Comparison of ENCODE assay signal across 28 mouse cellular contexts in the genomic region with DNA sequence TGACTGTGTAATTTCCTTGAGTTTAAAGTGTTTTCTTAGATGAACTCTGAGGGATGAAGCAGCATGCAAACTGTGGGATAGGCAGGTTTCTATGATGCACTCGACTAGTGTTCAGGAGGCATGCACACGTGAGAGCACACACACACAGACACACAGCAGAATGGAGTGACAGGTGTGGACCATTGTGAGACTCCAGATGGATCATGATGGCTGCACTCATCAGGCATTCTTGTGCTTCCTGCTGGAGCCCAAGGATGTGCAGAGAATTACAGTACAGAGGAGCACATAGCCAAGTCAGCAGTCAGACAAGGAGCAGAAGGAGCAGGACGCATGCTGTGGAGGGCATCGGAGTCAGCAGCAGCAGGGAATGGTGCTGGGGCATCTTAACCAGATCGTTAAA. TPM values are rescaled to one million over a fixed set of nuclear protein-coding genes. Genes with fewer than 3 reads are reported as not detected.
A peak's percentile ranks its signal among the peaks of the same experiment; 100 is the strongest.
DNase-seq lines count a peak whose midpoint lies in the region; ATAC-seq and TF ChIP-seq lines count a peak whose summit lies in the region.
"Had no signal": no experiment of that assay in that cellular context is flagged by ENCODE, and none has a peak within 500 bp of the region (broad histone marks: within the 10 kb centered on the region; RNA-seq: fewer than 3 reads in every experiment).

No protein-coding gene starts in this region.

- peak; percentile 13 for DNase-seq in cerebellum, adult 9-11 months
- no peak for DNase-seq in cerebellum, adult 11-12 months
- DNase-seq in frontal cortex, postnatal 10 days (ENCODE audit: low spot score in 2 of 2): no peak
- peak; percentile 23 for DNase-seq in intestine, embryonic 14.5 days (ENCODE audit: low spot score)
- DNase-seq in brain, embryonic 14.5 days (ENCODE audit: low read depth): peak; percentile 26
- DNase-seq: adrenal gland, postnatal 14 days; cerebellum, postnatal 14 days; gastrocnemius, adult 2 months; gastrocnemius, postnatal 36 days; heart, adult 18-20 months; heart, postnatal 36 days; kidney, adult 8-10 months; kidney, postnatal 10 days; layer of hippocampus, postnatal 36 days; left cerebral cortex, postnatal 4 days; liver, embryonic 13.5 days; lung, adult 18-20 months; lung, postnatal 4 days; right cerebral cortex, postnatal 25 days had no signal

- no peaks in the 10 kb centered on the region for H3K27me3 ChIP-seq in intestine, embryonic 14.5 days (replicated peaks; ENCODE audit: control insufficient read depth, insufficient read depth, low read length)
- no peaks in the 10 kb centered on the region for H3K27me3 ChIP-seq in intestine, embryonic 15.5 days (replicated peaks)
- H3K27me3 ChIP-seq: liver, embryonic 13.5 days; megakaryocyte, embryonic 14.5 days; midbrain, embryonic 12.5 days; stomach, embryonic 15.5 days had no signal

- peaks cover 26% of the 10 kb centered on the region; the same call in 1 of the 2 replicates for H3K36me3 ChIP-seq in intestine, embryonic 14.5 days (ENCODE audit: control insufficient read depth, insufficient read depth, low read length)
- 0 out of 2 replicates have a peak, but pooled peaks cover 5% of the 10 kb centered on the region for H3K36me3 ChIP-seq in intestine, embryonic 15.5 days
- H3K36me3 ChIP-seq: stomach, embryonic 15.5 days had no signal

- ATAC-seq in frontal cortex, adult (ENCODE audit: low TSS enrichment): peak; percentile 38; the same call in 1 of the 2 replicates
- ATAC-seq in intestine, embryonic 14.5 days (replicated peaks; ENCODE audit: low FRiP score, low TSS enrichment, low read depth): no peak
- ATAC-seq in intestine, embryonic 15.5 days: no peak
- ATAC-seq: inflammation-experienced regulatory T-cells, adult 6 months; lung, postnatal 0 days had no signal

- WGBS in intestine, embryonic 14.5 days: 82% methylated on average over 5 of the region's 5 CpGs
- 82% methylated on average over 5 of the region's 5 CpGs for WGBS in intestine, embryonic 15.5 days

- no peaks in the 10 kb centered on the region for H3K4me1 ChIP-seq in intestine, embryonic 14.5 days (replicated peaks; ENCODE audit: control insufficient read depth, insufficient read depth, low read length)
- H3K4me1 ChIP-seq in intestine, embryonic 15.5 days (replicated peaks): no peaks in the 10 kb centered on the region
- H3K4me1 ChIP-seq: midbrain, embryonic 12.5 days; stomach, embryonic 15.5 days had no signal

- TF ChIP-seq POLR2A in brain, embryonic 14.5 days (IDR thresholded peaks at IDR 0.05; ENCODE audit: borderline replicate concordance, extremely low read depth, insufficient read depth, insufficient read length, poor library complexity, severe bottlenecking): no peak

- H3K9ac ChIP-seq in intestine, embryonic 14.5 days (ENCODE audit: low read length): no peak overlapping the region
- no peak overlapping the region for H3K9ac ChIP-seq in intestine, embryonic 15.5 days
- H3K9ac ChIP-seq: liver, embryonic 13.5 days; midbrain, embryonic 12.5 days; stomach, embryonic 15.5 days had no signal

- no peak for TF ChIP-seq CTCF in brain, embryonic 14.5 days (IDR thresholded peaks at IDR 0.05; ENCODE audit: borderline replicate concordance, extremely low read depth, insufficient read depth, insufficient read length)

- no peak overlapping the region for H3K4me3 ChIP-seq in intestine, embryonic 14.5 days (ENCODE audit: low read depth, low read length)
- no peak overlapping the region for H3K4me3 ChIP-seq in intestine, embryonic 15.5 days (replicated peaks)
- H3K4me3 ChIP-seq: erythroblast, embryonic 14.5 days; gastrocnemius, adult 2 months; liver, embryonic 13.5 days; megakaryocyte, embryonic 14.5 days; midbrain, embryonic 12.5 days; stomach, embryonic 15.5 days had no signal

- H3K27ac ChIP-seq in intestine, embryonic 14.5 days (ENCODE audit: low read depth): no peak overlapping the region
- H3K27ac ChIP-seq in intestine, embryonic 15.5 days: no peak overlapping the region
- H3K27ac ChIP-seq: gastrocnemius, adult 2 months; liver, embryonic 13.5 days; midbrain, embryonic 12.5 days; stomach, embryonic 15.5 days had no signal

- no peak overlapping the region for H3K4me2 ChIP-seq in intestine, embryonic 14.5 days (ENCODE audit: low read length)
- no peak overlapping the region for H3K4me2 ChIP-seq in intestine, embryonic 15.5 days (replicated peaks)
- H3K4me2 ChIP-seq: heart, embryonic 11.5 days; liver, embryonic 13.5 days; midbrain, embryonic 12.5 days; stomach, embryonic 15.5 days had no signal

- no peaks in the 10 kb centered on the region for H3K9me3 ChIP-seq in intestine, embryonic 14.5 days (ENCODE audit: control insufficient read depth, low read length)
- no peaks in the 10 kb centered on the region for H3K9me3 ChIP-seq in intestine, embryonic 15.5 days
- H3K9me3 ChIP-seq: liver, embryonic 13.5 days; megakaryocyte, embryonic 14.5 days; midbrain, embryonic 12.5 days; stomach, embryonic 15.5 days had no signal

RNA-seq across cellular contexts. Expression of gene Eif2ak4, which starts 15.9 kb away (rescaled TPM):
- polyA plus RNA-seq in intestine, embryonic 14.5 days (2014; fragmentation: Nextera tagmentation; extraction: Ambion mirVana): 14.0 and 15.0 TPM in 2 replicates
- 9.9 and 10.2 TPM in 2 replicates for polyA plus RNA-seq in intestine, embryonic 15.5 days (2015; fragmentation: Nextera tagmentation; extraction: Ambion mirVana)
- 18.5 and 19.1 TPM in 2 replicates for polyA plus RNA-seq in brain, embryonic 14.5 days (2012; rRNA removed)

RNA-seq across cellular contexts. Expression of gene Gpr176, which starts 31.1 kb away (rescaled TPM):
- 0.22 and 0.30 TPM in 2 replicates for polyA plus RNA-seq in intestine, embryonic 14.5 days (2014; fragmentation: Nextera tagmentation; extraction: Ambion mirVana)
- polyA plus RNA-seq in intestine, embryonic 15.5 days (2015; fragmentation: Nextera tagmentation; extraction: Ambion mirVana): 0.39 and 0.44 TPM in 2 replicates
- polyA plus RNA-seq in brain, embryonic 14.5 days (2012; rRNA removed): 1.4 and 2.9 TPM in 2 replicates
- polyA plus RNA-seq: erythroblast, embryonic 14.5 days; heart, embryonic 11.5 days had no signal

Comparison
In these comparisons a context has a peak if more than half of its experiments do, and no peak if none do; other contexts are left out.
1. DNase-seq: peak in cerebellum, adult 9-11 months (single experiment), intestine, embryonic 14.5 days (single experiment) and brain, embryonic 14.5 days (single experiment); none in cerebellum, adult 11-12 months (single experiment) and frontal cortex, postnatal 10 days (0 of 2).